Mouse (Mus musculus): ENCODE measurements at regions not wholly inside any gene's neighbourhood (a gene's known extent, or its start where the extent isn't known, plus 50 kb on each side); places are given as distances from the start of the nearest gene placed in this dataset.

DNA sequence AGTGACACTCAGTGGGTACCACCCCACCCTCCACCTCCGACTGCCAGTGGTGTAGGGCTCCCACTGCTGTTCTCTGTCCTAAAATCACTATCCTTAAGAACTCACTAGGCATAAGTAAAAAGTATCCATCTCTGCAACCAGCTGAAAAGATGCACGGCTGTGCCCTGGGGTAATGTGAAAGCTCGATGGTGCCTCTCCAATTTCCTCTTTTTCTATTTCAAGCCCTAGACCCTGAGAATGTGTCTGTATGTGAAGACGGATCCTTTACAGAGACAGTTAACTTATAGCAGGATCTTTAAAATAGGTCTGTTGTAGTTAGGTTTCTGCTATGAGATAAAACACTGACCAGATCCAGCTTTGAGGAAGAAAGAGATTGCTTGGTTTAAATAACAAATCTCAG, 149.1 kb upstream of the Thbs1 start:
- no peak overlapping the region for H3K27ac ChIP-seq
- H3K4me1 ChIP-seq = peaks cover 10% of the 10 kb centered on the region; the same call in 1 of the 2 replicates
- H3K9ac ChIP-seq = no peak overlapping the region
- no peaks in the 10 kb centered on the region for H3K27me3 ChIP-seq
- ATAC-seq (ENCODE audit: insufficient number of reproducible peaks, insufficient read depth, low FRiP score, low TSS enrichment, low read depth) = no peak
- H3K4me2 ChIP-seq = no peak overlapping the region
- 0 out of 2 replicates have a peak, but pooled peaks cover 8% of the 10 kb centered on the region for H3K9me3 ChIP-seq
- H3K4me3 ChIP-seq = no peak overlapping the region
- 30% methylated on average over 4 of the region's 4 CpGs for WGBS
- H3K36me3 ChIP-seq = 0 out of 2 replicates have a peak, but pooled peaks cover 4% of the 10 kb centered on the region

DNA sequence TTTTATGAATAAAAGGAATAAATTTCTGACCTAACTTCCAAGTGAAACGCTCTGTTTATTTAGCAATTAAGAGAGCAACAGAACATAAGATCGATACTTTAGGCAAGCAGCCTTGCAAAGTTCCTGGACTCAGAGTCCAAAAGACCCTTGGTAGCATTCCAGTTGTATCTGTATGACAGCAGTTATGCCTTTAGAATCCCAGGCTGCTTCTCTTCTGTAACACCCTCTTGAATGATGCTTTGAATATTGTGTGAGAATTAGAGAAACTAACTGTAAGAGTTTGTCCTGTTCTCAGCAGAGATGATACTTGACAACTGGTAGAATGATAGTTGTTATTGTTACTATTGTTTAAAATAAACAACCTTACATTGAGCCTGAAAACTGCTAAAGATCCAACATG, 148.2 kb upstream of the Thbs1 start:
- Histone ChIP-seq H3K9me3 (0 out of 2 replicates have a peak, but pooled peaks cover 8% of the 10 kb centered on the region), H3K4me3 (no peak overlapping the region), H3K9ac (no peak overlapping the region), H3K27me3 (no peaks in the 10 kb centered on the region), H3K4me1 (peaks cover 10% of the 10 kb centered on the region; the same call in 1 of the 2 replicates), H3K36me3 (0 out of 2 replicates have a peak, but pooled peaks cover 4% of the 10 kb centered on the region), H3K4me2 (no peak overlapping the region), H3K27ac (no peak overlapping the region)
- ATAC-seq (ENCODE audit: insufficient number of reproducible peaks, insufficient read depth, low FRiP score, low TSS enrichment, low read depth) = no peak
- WGBS = 75% methylated on average over 2 of the region's 2 CpGs

DNA sequence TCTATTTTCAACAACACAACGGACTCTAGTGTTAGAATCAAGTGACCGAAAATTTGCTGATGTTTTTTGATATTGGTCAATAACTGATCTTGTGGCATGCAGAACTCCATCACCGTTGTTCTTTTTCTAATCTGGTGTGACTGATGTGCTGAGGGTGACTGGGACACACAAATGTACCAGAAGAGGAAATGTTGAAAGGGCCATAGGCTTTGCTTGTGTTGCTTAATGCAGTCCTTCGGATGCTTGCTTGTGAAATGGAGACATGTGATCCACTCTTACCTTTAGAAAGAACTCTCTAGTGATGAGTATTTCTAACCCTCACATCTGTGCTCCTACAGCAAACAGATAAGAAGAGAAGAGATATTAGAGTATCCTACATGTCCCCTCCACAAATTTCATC, 145.9 kb upstream of the Thbs1 start:
- WGBS = 93% methylated on average over 4 of the region's 4 CpGs
- no peak overlapping the region for H3K4me3 ChIP-seq

DNA sequence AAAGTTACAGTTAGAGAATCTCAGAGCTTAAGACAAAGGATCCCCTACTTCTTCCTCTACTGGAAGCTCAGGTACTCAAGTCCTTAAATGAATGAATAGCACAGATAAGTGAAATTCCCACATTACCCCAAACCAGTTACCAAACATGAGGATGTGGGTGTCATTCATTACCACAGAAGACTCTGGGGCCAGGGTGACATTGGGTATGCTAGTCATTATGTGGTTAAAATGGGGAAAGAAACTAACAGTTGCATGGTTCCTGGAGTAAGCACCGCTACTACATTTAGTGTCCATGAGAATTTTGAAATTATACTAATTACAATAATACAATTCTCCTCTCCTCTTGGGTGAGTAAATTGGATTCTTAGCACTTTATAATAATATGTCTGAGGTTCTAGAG, 142.9 kb upstream of the Thbs1 start:
- 96% methylated on average over 1 of the region's 1 CpGs for WGBS
- Histone ChIP-seq H3K4me3 (no peak overlapping the region), H3K27ac (no peak overlapping the region), H3K9ac (no peak overlapping the region), H3K4me2 (no peak overlapping the region), H3K36me3 (0 out of 2 replicates have a peak, but pooled peaks cover 4% of the 10 kb centered on the region), H3K27me3 (no peaks in the 10 kb centered on the region), H3K4me1 (no peaks in the 10 kb centered on the region), H3K9me3 (0 out of 2 replicates have a peak, but pooled peaks cover 8% of the 10 kb centered on the region)
- no peak for ATAC-seq (ENCODE audit: insufficient number of reproducible peaks, insufficient read depth, low FRiP score, low TSS enrichment, low read depth)

More for the DNA sequence above, 145.9 kb upstream of the Thbs1 start:
- Histone ChIP-seq H3K9ac (no peak overlapping the region), H3K27me3 (no peaks in the 10 kb centered on the region), H3K27ac (no peak overlapping the region), H3K4me1 (peaks cover 7% of the 10 kb centered on the region; the same call in 1 of the 2 replicates), H3K36me3 (0 out of 2 replicates have a peak, but pooled peaks cover 4% of the 10 kb centered on the region), H3K9me3 (0 out of 2 replicates have a peak, but pooled peaks cover 8% of the 10 kb centered on the region), H3K4me2 (no peak overlapping the region)
- ATAC-seq (ENCODE audit: insufficient number of reproducible peaks, insufficient read depth, low FRiP score, low TSS enrichment, low read depth) = no peak

DNA sequence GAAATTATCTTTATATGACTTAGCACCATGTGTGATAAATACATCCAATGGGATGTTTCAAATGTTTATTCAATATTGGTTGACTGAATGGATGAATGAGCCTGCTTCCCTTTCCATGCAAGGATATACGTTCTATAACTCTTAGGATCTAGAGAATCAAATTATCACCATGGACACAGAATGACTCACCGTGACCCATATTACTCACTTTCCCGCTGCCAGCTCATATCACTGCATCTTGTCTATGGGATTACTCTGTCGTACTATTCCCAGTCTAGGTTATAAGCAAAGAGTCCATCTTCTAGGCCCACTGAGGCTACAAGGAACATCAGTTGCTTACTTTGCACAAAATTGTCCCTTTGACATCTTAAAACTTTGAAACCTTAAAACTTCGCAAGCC, 141.0 kb upstream of the Thbs1 start:
- Histone ChIP-seq H3K27me3 (no peaks in the 10 kb centered on the region), H3K9ac (no peak overlapping the region), H3K36me3 (0 out of 2 replicates have a peak, but pooled peaks cover 4% of the 10 kb centered on the region), H3K4me2 (no peak overlapping the region), H3K9me3 (0 out of 2 replicates have a peak, but pooled peaks cover 8% of the 10 kb centered on the region), H3K4me3 (no peak overlapping the region), H3K4me1 (no peaks in the 10 kb centered on the region), H3K27ac (no peak overlapping the region)
- WGBS = 89% methylated on average over 5 of the region's 5 CpGs
- no peak for ATAC-seq (ENCODE audit: insufficient number of reproducible peaks, insufficient read depth, low FRiP score, low TSS enrichment, low read depth)

DNA sequence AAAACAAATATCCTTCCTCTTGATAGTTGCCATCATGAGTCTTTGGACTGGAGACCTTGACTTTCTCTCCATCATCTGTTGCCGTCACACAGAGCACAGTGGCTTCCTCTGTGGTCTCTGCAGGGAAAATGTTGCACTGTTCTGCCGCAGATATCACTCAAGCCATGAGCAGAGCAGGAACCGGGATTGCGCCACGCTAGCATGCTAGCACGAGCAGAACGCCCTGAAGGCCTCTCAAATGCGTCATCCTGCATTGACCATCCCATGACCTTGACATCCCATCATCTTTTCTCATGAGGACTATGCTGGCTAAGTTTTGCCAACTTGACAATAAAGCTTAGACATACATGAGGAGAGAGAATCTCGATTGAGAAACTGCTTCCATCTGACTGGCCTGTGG, 134.6 kb upstream of the Thbs1 start:
- ATAC-seq (ENCODE audit: insufficient number of reproducible peaks, insufficient read depth, low FRiP score, low TSS enrichment, low read depth) = no peak
- H3K9me3 ChIP-seq = no peaks in the 10 kb centered on the region; the same call in 1 of the 2 replicates
- H3K27ac ChIP-seq = no peak overlapping the region
- H3K4me1 ChIP-seq = no peaks in the 10 kb centered on the region
- H3K4me2 ChIP-seq = no peak overlapping the region
- H3K9ac ChIP-seq = no peak overlapping the region
- H3K36me3 ChIP-seq = no peaks in the 10 kb centered on the region
- 90% methylated on average over 9 of the region's 9 CpGs for WGBS
- no peaks in the 10 kb centered on the region for H3K27me3 ChIP-seq
- no peak overlapping the region for H3K4me3 ChIP-seq

DNA sequence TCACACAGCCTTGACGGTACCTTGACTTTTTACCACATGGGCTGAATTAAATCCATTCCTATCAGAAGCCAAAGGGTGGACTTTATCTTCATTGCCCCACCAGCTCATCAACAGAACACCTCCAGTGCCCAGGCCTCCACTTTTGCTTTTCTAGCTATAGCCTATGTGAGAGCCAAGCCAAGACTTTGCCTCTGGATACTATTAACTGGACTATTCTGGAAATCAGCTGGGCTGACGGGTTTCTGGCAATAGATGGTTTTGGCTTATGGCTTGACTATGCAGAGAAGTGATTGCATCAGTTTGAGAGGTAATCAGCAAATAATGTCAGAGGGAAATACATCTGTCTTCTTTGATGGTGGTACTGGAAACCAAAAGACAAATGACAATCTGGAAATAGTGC, 130.8 kb upstream of the Thbs1 start:
- Histone ChIP-seq H3K4me2 (no peak overlapping the region), H3K36me3 (no peaks in the 10 kb centered on the region), H3K4me1 (peaks cover 4% of the 10 kb centered on the region; the same call in 1 of the 2 replicates), H3K9me3 (no peaks in the 10 kb centered on the region; the same call in 1 of the 2 replicates), H3K4me3 (no peak overlapping the region), H3K27me3 (no peaks in the 10 kb centered on the region), H3K9ac (no peak overlapping the region), H3K27ac (no peak overlapping the region)
- WGBS = 82% methylated on average over 2 of the region's 2 CpGs
- ATAC-seq (ENCODE audit: insufficient number of reproducible peaks, insufficient read depth, low FRiP score, low TSS enrichment, low read depth) = no peak

DNA sequence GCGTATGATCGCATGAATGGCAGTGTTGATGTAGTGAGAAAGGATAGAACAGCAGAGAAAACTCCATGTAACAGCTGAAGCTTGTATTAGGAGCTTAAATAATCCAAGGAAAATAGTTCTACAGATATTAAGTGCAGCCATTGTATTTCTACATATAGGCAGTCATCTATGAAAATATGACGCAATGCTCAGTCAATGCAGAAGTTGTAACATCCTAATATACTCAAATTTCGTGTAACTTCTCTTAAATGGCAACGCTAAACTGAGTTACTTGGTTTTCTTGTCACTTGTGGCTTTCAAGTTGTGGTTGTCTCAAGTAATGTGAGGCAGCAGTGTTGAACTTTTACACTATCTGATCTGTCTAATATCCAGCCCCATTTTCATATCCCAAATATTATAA, 127.1 kb upstream of the Thbs1 start:
- H3K4me2 ChIP-seq = no peak overlapping the region
- 92% methylated on average over 5 of the region's 5 CpGs for WGBS
- no peak for ATAC-seq (ENCODE audit: insufficient number of reproducible peaks, insufficient read depth, low FRiP score, low TSS enrichment, low read depth)

DNA sequence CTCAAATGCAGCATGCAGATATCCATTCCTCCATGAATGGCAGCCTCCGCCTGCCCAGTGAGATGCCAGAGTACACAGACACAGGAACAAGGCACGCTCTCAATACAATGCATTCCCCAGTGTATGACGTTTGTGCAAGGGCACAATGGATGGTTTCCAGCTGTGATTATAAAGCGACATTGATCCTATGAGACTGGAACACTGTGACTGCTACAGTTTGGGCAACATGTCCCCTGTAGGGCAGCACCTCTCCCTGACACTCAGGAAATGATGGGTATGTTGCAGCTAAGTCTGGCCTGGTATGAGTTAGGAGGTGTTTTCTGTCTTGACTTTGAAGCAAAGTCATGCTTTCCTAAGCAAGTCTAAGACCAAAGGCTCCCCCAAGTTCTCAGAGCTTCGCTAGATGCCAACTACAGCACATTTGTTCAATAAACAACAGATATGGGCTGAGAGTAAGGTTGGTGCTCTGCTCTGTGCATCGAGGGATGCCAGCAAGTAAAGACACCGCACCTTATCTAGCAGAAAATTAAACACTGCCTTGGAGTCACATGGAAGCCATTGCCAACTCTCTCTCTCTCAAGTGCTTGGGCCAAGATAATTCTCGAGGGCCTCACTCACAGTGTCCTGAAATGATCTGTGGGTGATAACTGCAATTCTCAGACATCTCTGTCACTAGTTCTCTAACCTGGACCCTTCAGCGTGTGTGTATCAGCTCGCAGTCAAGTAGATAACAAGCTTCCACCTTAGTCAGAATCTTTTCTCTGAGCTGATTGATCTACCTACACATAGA, 124.1 kb upstream of the Thbs1 start:
- Histone ChIP-seq H3K9ac (no peak overlapping the region), H3K9me3 (no peaks in the 10 kb centered on the region), H3K36me3 (no peaks in the 10 kb centered on the region), H3K27ac (peak overlapping the region; percentile 55; the same call in 1 of the 2 replicates), H3K4me3 (no peak overlapping the region), H3K4me2 (no peak overlapping the region), H3K27me3 (no peaks in the 10 kb centered on the region), H3K4me1 (peaks cover 19% of the 10 kb centered on the region)
- WGBS = 71% methylated on average over 10 of the region's 10 CpGs
- ATAC-seq (ENCODE audit: insufficient number of reproducible peaks, insufficient read depth, low FRiP score, low TSS enrichment, low read depth) = no peak

More for the DNA sequence above, 127.1 kb upstream of the Thbs1 start:
- Histone ChIP-seq H3K4me3 (no peak overlapping the region), H3K4me1 (peaks cover 23% of the 10 kb centered on the region), H3K9me3 (no peaks in the 10 kb centered on the region), H3K27me3 (no peaks in the 10 kb centered on the region), H3K9ac (no peak overlapping the region), H3K36me3 (no peaks in the 10 kb centered on the region), H3K27ac (no peak overlapping the region)

DNA sequence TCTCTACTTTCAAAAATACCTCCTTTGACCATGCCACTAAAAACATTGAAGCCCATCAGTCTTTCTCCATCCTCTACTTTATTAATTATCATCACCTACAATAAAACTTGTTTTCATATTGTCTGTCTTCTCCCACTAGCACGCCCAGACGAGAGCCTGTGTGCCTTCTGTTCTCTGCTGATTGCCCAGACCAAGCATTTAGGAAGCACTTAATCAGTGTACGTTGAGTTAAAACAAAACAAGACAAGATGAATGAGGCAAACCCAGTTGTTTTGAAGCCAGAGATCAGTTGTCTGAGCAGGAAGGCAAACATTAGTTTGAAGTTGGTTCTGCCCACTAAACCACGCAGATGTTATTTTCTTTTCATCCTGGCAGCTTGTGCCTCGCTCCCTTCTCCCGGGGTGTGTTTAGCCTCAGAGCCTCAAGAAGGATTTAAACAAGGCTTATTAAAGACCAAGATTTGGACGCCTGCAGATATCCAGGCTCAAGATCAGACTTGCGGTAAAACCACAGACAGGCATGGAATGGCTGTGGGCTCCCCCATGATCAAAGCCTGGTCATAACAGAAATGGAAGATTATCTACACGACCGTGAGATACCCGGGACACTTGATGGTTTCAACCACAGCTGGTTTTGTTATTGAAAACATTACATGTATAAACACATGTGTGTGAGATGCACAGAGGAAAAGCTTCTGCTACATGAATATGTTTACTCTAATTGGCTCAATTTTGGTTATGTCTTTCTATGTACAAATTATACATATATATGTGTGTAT, 123.1 kb upstream of the Thbs1 start:
- H3K27ac ChIP-seq = peak overlapping the region; percentile 55; the same call in 1 of the 2 replicates
- 27% methylated on average over 11 of the region's 11 CpGs for WGBS

DNA sequence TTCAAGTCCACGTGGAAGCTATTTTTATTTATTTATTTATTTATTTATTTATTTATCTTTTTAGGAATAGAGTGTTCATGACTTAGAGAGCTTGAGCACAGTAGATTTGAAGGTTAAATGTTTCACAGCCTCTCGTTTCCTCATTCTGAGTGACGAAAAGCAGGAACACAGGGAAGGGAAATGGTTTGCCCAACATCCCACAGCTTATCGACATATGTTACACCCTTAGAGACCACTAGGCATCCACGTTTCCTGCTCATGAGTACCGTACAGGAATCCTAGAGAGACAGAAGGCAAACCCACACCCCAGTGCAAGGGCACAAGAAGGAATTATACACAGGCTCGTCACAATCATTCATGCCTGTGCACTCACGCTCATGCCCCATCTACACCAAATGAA, 122.5 kb upstream of the Thbs1 start:
- Histone ChIP-seq H3K4me1 (peaks cover 19% of the 10 kb centered on the region), H3K36me3 (no peaks in the 10 kb centered on the region), H3K4me3 (no peak overlapping the region), H3K4me2 (no peak overlapping the region), H3K9me3 (no peaks in the 10 kb centered on the region), H3K9ac (no peak overlapping the region), H3K27ac (0 out of 2 replicates have a peak overlapping the region, but pooled peaks have one; percentile 28), H3K27me3 (no peaks in the 10 kb centered on the region)
- no peak for ATAC-seq (ENCODE audit: insufficient number of reproducible peaks, insufficient read depth, low FRiP score, low TSS enrichment, low read depth)
- 59% methylated on average over 8 of the region's 8 CpGs for WGBS

More for the DNA sequence above, 123.1 kb upstream of the Thbs1 start:
- ATAC-seq (ENCODE audit: insufficient number of reproducible peaks, insufficient read depth, low FRiP score, low TSS enrichment, low read depth) = peak; percentile 56; the same call in 1 of the 2 replicates
- Histone ChIP-seq H3K4me1 (peaks cover 19% of the 10 kb centered on the region), H3K36me3 (no peaks in the 10 kb centered on the region), H3K27me3 (no peaks in the 10 kb centered on the region), H3K9me3 (no peaks in the 10 kb centered on the region), H3K9ac (no peak overlapping the region), H3K4me2 (no peak overlapping the region; the same call in 1 of the 2 replicates), H3K4me3 (no peak overlapping the region)
